17 mouse cellular contexts compared by ENCODE assay signal in genomic region chr19:6281122-6282020, GRCm38 (mm10). TPM values are rescaled to one million over a fixed set of nuclear protein-coding genes. Genes with fewer than 3 reads are reported as not detected.
DNase-seq lines count a peak whose midpoint lies in the region; ATAC-seq and TF ChIP-seq lines count a peak whose summit lies in the region.
"Had no signal": no experiment of that assay in that cellular context is flagged by ENCODE, and none has a peak within 500 bp of the region (broad histone marks: within the 10 kb centered on the region; RNA-seq: fewer than 3 reads in every experiment).

No protein-coding gene starts in this region.

- H3K27me3 ChIP-seq in neural tube, embryonic 15.5 days (replicated peaks): no peaks in the 10 kb centered on the region
- H3K27me3 ChIP-seq: limb, embryonic 12.5 days had no signal

- no peak overlapping the region for H3K4me2 ChIP-seq in neural tube, embryonic 15.5 days
- H3K4me2 ChIP-seq: limb, embryonic 12.5 days had no signal

- DNase-seq in cerebellum, adult 9-11 months: peak; percentile 47
- no peak for DNase-seq in cerebellum, adult 8-10 months
- no peak for DNase-seq in layer of hippocampus, adult 2 months (ENCODE audit: low spot score in 2 of 2)
- DNase-seq in layer of hippocampus, adult 8-10 months (ENCODE audit: low spot score in 2 of 2): no peak
- peak; percentile 63 for DNase-seq in ZHBTc4 (ENCODE audit: low read depth, low spot score)
- DNase-seq in frontal cortex, postnatal 25 days (ENCODE audit: low spot score in 2 of 2): no peak
- DNase-seq in left cerebral cortex, postnatal 25 days (ENCODE audit: low spot score in 2 of 2): no peak
- DNase-seq: cerebellum, adult 9-10 months; gastrocnemius, postnatal 14 days; kidney, postnatal 14 days; lung, postnatal 10 days had no signal

- intact Hi-C loops in left cerebral cortex, postnatal 25 days (cut with DNase I): no loop called here

- H3K9ac ChIP-seq in neural tube, embryonic 15.5 days (replicated peaks): peak overlapping the region; percentile 3; the same call in 1 of the 2 replicates

- peak overlapping the region; percentile 86; the same call in 1 of the 2 replicates for H3K27ac ChIP-seq in layer of hippocampus, adult 2 months
- no peak overlapping the region for H3K27ac ChIP-seq in neural tube, embryonic 15.5 days (replicated peaks)
- H3K27ac ChIP-seq: limb, embryonic 12.5 days; midbrain, embryonic 10.5 days had no signal

- H3K36me3 ChIP-seq in neural tube, embryonic 15.5 days: peaks cover 52% of the 10 kb centered on the region

- no peak for TF ChIP-seq CTCF in layer of hippocampus, adult 2 months (conservative IDR thresholded peaks at IDR 0.05)

- no peaks in the 10 kb centered on the region for H3K9me3 ChIP-seq in neural tube, embryonic 15.5 days (replicated peaks)
- H3K9me3 ChIP-seq: hindbrain, embryonic 10.5 days; limb, embryonic 12.5 days; midbrain, embryonic 10.5 days had no signal

- no peak for ATAC-seq in neural tube, embryonic 15.5 days (ENCODE audit: low FRiP score)
- ATAC-seq: activated CD4-positive, CD25-positive, alpha-beta regulatory T cell, adult 4 months; forebrain, embryonic 16.5 days had no signal

- 87% methylated on average over 14 of the region's 14 CpGs for WGBS in neural tube, embryonic 15.5 days

- H3K4me3 ChIP-seq in layer of hippocampus, adult 2 months: no peak overlapping the region
- no peak overlapping the region for H3K4me3 ChIP-seq in neural tube, embryonic 15.5 days (replicated peaks)
- H3K4me3 ChIP-seq: limb, embryonic 12.5 days had no signal

- H3K4me1 ChIP-seq in neural tube, embryonic 15.5 days: peaks cover 39% of the 10 kb centered on the region

RNA-seq across cellular contexts. Expression of gene Ehd1, which starts 4.8 kb away (rescaled TPM):
- total RNA-seq in layer of hippocampus, adult 2 months (2021): 10 to 100 TPM; 80.2 to 82.3 TPM
- 10 to 100 TPM; 59.1 to 76.4 (median 70.3) TPM for total RNA-seq in layer of hippocampus, adult 8-10 months (2022)
- polyA plus RNA-seq in neural tube, embryonic 15.5 days (2015; fragmentation: Nextera tagmentation; extraction: Ambion mirVana): 80.6 and 87.7 TPM in 2 replicates
- 10 to 100 TPM; 35.9 to 40.3 TPM for total RNA-seq in left cerebral cortex, postnatal 25 days (2021)

RNA-seq across cellular contexts. Expression of gene Cdc42bpg, which starts 24.9 kb away (rescaled TPM):
- 1 to 10 TPM; 5.0 to 5.6 TPM for total RNA-seq in layer of hippocampus, adult 2 months (2021)
- total RNA-seq in layer of hippocampus, adult 8-10 months (2022): 1 to 10 TPM; 5.9 to 9.5 (median 6.5) TPM
- polyA plus RNA-seq in neural tube, embryonic 15.5 days (2015; fragmentation: Nextera tagmentation; extraction: Ambion mirVana): 0.33 and 0.36 TPM in 2 replicates
- 1 to 10 TPM; 2.7 to 2.9 TPM for total RNA-seq in left cerebral cortex, postnatal 25 days (2021)

RNA-seq across cellular contexts. Expression of gene Atg2a, which starts 39.9 kb away (rescaled TPM):
- 10 to 100 TPM; 32.5 to 39.0 TPM for total RNA-seq in layer of hippocampus, adult 2 months (2021)
- 10 to 100 TPM; 34.1 to 41.8 (median 37.1) TPM for total RNA-seq in layer of hippocampus, adult 8-10 months (2022)
- polyA plus RNA-seq in neural tube, embryonic 15.5 days (2015; fragmentation: Nextera tagmentation; extraction: Ambion mirVana): 12.5 and 12.9 TPM in 2 replicates
- 10 to 100 TPM; 33.1 to 35.6 TPM for total RNA-seq in left cerebral cortex, postnatal 25 days (2021)

RNA-seq across cellular contexts. Expression of gene Ppp2r5b, which starts 45.7 kb away (rescaled TPM):
- 100 to 1,000 TPM; 127 to 137 TPM for total RNA-seq in layer of hippocampus, adult 2 months (2021)
- 100 to 1,000 TPM; 126 to 136 (median 128) TPM for total RNA-seq in layer of hippocampus, adult 8-10 months (2022)
- 127 and 156 TPM in 2 replicates for polyA plus RNA-seq in neural tube, embryonic 15.5 days (2015; fragmentation: Nextera tagmentation; extraction: Ambion mirVana)
- total RNA-seq in left cerebral cortex, postnatal 25 days (2021): 100 to 1,000 TPM; 153 to 165 TPM

RNA-seq across cellular contexts. Expression of gene Men1, which starts 53.4 kb away (rescaled TPM):
- total RNA-seq in layer of hippocampus, adult 2 months (2021): 10 to 100 TPM; 63.3 to 72.1 TPM
- 10 to 100 TPM; 60.0 to 74.4 (median 63.5) TPM for total RNA-seq in layer of hippocampus, adult 8-10 months (2022)
- 71.4 and 71.6 TPM in 2 replicates for polyA plus RNA-seq in neural tube, embryonic 15.5 days (2015; fragmentation: Nextera tagmentation; extraction: Ambion mirVana)
- 10 to 100 TPM; 69.7 to 70.0 TPM for total RNA-seq in left cerebral cortex, postnatal 25 days (2021)

Comparison
In these comparisons a context has a peak if more than half of its experiments do, and no peak if none do; other contexts are left out.
1. DNase-seq: peak in cerebellum, adult 9-11 months (single experiment) and ZHBTc4 (single experiment); none in cerebellum, adult 8-10 months (single experiment), layer of hippocampus, adult 2 months (0 of 2), layer of hippocampus, adult 8-10 months (0 of 2), frontal cortex, postnatal 25 days (0 of 2) and left cerebral cortex, postnatal 25 days (0 of 2).